Mouse (Mus musculus): ENCODE data around the gene H2-M1.

Gene H2-M1

GRCm38 (mm10) chr17:36672119-36672518 is at the start of gene H2-M1:
Gene H2-M1, minus strand, starts transcription at chr17:36672219.
- no peak for DNase-seq

- peak in 1 of 2 experiments; percentile 9 for DNase-seq
Observed at GRCm38 (mm10) chr17:36697693-36698092, 25.7 kb upstream of the H2-M1 start.

GRCm38 (mm10) chr17:36642566-36642965 is 29.5 kb downstream of the H2-M1 start, which contains the start of gene H2-M9:
Gene H2-M9, minus strand, starts transcription at chr17:36642666.
- no peak for DNase-seq
